Mouse (Mus musculus): Measurements from ENCODE around the gene Gm14214.

Gene Gm14214

GRCm38 (mm10) chr2:154730841-154731240 lies 39.0 kb downstream of the Gm14214 start:
- DNase-seq (ENCODE audit: low read depth) = no peak

DNA sequence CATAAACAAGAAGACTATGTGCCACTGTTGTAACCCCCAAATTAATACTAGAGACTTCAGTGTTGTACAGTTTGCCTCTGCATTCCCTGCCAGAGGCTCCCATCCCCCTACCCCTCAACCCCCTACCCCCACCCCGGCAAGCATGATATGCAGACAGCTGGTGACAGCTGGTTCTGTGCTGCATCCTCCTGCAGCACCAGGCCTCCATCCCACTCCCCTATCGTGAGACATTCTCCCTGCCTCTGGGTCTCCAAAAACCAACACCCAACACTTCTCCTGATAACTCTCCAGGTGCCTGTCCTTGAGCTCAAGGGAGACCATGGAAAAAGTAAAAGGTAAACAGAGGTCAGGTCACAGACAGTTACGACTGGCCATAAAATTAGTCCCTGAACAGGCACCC lies 40.1 kb downstream of the Gm14214 start:
- DNase-seq (ENCODE audit: low read depth) = no peak

- DNase-seq (ENCODE audit: low read depth) = no peak
Observed at GRCm38 (mm10) chr2:154723473-154723872, 46.4 kb downstream of the Gm14214 start.

DNA sequence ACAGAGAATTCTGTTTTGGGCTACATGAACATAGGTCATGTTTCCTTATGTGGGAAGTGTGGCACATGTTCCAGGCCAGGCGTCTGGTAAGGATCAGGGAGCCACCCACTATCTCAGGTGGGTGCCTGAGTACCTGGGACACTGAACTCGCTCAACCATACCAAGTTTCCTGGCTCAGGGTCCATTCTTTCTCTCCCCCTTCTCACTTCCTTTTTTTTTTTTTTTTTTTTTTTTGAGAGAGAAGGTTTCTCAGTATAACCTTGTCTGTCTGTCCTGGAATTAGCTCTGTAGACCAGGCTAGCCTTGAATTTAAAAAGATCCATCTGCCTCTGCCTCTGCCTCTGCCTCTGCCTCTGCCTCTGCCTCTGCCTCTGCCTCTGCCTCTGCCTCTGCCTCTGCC lies 49.5 kb downstream of the Gm14214 start:
- DNase-seq (ENCODE audit: low read depth) = no peak
